Mouse (Mus musculus): ENCODE data around the gene Zg16. TPM values are rescaled to one million over a fixed set of nuclear protein-coding genes. Genes with fewer than 3 reads are reported as not detected.

Zg16 gene
- total RNA-seq, 2 experiments from 2014 or later, result not detected

GRCm38 (mm10) chr7:127023896-127024690, 63.0 kb downstream of the Zg16 start:
- intact Hi-C loops (cut with DNase I; ENCODE audit: low total_unique reads), result no loop called here
- DNase-seq, result no peak

GRCm38 (mm10) chr7:127023272-127023691, 63.8 kb downstream of the Zg16 start:
- DNase-seq, result no peak
- intact Hi-C loops (cut with DNase I; ENCODE audit: low total_unique reads), result no loop called here

- intact Hi-C loops (cut with DNase I; ENCODE audit: low total_unique reads), result no loop called here
- no peak for DNase-seq
Measured at GRCm38 (mm10) chr7:127022528-127023271, 64.4 kb downstream of the Zg16 start.

GRCm38 (mm10) chr7:127021563-127022527, 65.3 kb downstream of the Zg16 start:
- intact Hi-C loops (cut with DNase I; ENCODE audit: low total_unique reads), result no loop called here
- no peak for DNase-seq

- DNase-seq, result peak; percentile 64
- intact Hi-C loops (cut with DNase I; ENCODE audit: low total_unique reads), result no loop called here
Measured at GRCm38 (mm10) chr7:127020901-127021562, 66.1 kb downstream of the Zg16 start, which contains the start of the genes Gm42742 and Prrt2. TSS of gene Gm42742 (minus strand) at chr7:127021097. TSS of gene Prrt2 (minus strand) at chr7:127021211.

GRCm38 (mm10) chr7:127020491-127020890, 66.6 kb downstream of the Zg16 start:
- no peak for DNase-seq
- intact Hi-C loops (cut with DNase I; ENCODE audit: low total_unique reads), result no loop called here

GRCm38 (mm10) chr7:127020031-127020430, 67.1 kb downstream of the Zg16 start:
- intact Hi-C loops (cut with DNase I; ENCODE audit: low total_unique reads), result no loop called here

GRCm38 (mm10) chr7:127019306-127019960, 67.7 kb downstream of the Zg16 start:
- no peak for DNase-seq
- intact Hi-C loops (cut with DNase I; ENCODE audit: low total_unique reads), result no loop called here

More at GRCm38 (mm10) chr7:127020031-127020430, 67.1 kb downstream of the Zg16 start:
- no peak for DNase-seq

- intact Hi-C loops (cut with DNase I; ENCODE audit: low total_unique reads), result no loop called here
- no peak for DNase-seq
Measured at GRCm38 (mm10) chr7:127018416-127019305, 68.5 kb downstream of the Zg16 start.

GRCm38 (mm10) chr7:127017950-127018345, 69.2 kb downstream of the Zg16 start:
- DNase-seq, result no peak

GRCm38 (mm10) chr7:127016971-127017949, 69.9 kb downstream of the Zg16 start, which contains the start of gene Pagr1a:
TSS of gene Pagr1a (minus strand) at chr7:127017352.
- intact Hi-C loops (cut with DNase I; ENCODE audit: low total_unique reads), result no loop called here
- DNase-seq, result peak; percentile 97

More at GRCm38 (mm10) chr7:127017950-127018345, 69.2 kb downstream of the Zg16 start:
- intact Hi-C loops (cut with DNase I; ENCODE audit: low total_unique reads), result no loop called here

GRCm38 (mm10) chr7:127016486-127016938, 70.6 kb downstream of the Zg16 start:
- intact Hi-C loops (cut with DNase I; ENCODE audit: low total_unique reads), result no loop called here
- DNase-seq, result peak; percentile 61

- no peak for DNase-seq
- intact Hi-C loops (cut with DNase I; ENCODE audit: low total_unique reads), result no loop called here
Measured at GRCm38 (mm10) chr7:127016481-127016485, 70.8 kb downstream of the Zg16 start, which contains the start of gene Pagr1b. TSS of gene Pagr1b (minus strand) at chr7:127016484.

- DNase-seq, result no peak
- intact Hi-C loops (cut with DNase I; ENCODE audit: low total_unique reads), result no loop called here
Measured at GRCm38 (mm10) chr7:127016081-127016480, 71.0 kb downstream of the Zg16 start.

GRCm38 (mm10) chr7:127014993-127015392, 72.1 kb downstream of the Zg16 start:
- intact Hi-C loops (cut with DNase I; ENCODE audit: low total_unique reads), result no loop called here

GRCm38 (mm10) chr7:127014320-127014719, 72.8 kb downstream of the Zg16 start, which contains the start of gene Mvp:
TSS of gene Mvp (minus strand) at chr7:127014621.
- intact Hi-C loops (cut with DNase I; ENCODE audit: low total_unique reads), result no loop called here
- DNase-seq, result peak; percentile 69

More at GRCm38 (mm10) chr7:127014993-127015392, 72.1 kb downstream of the Zg16 start:
- no peak for DNase-seq

GRCm38 (mm10) chr7:127013385-127013784, 73.7 kb downstream of the Zg16 start:
- no peak for DNase-seq
- intact Hi-C loops (cut with DNase I; ENCODE audit: low total_unique reads), result no loop called here
